Mouse (Mus musculus): Measurements from ENCODE around the gene Myo1f. TPM values are rescaled to one million over a fixed set of nuclear protein-coding genes. Genes with fewer than 3 reads are reported as not detected.

The Myo1f gene
- polyA plus RNA-seq, 1 experiment from 2014 or later: 1.0 TPM

Other genes starting within 250 kb of the Myo1f start
- gene Zfp81, start 196.8 kb upstream of the Myo1f start, polyA plus RNA-seq (2014; fragmentation: Nextera tagmentation; extraction: Ambion mirVana): 19.3 and 22.9 TPM in 2 replicates
- gene Zfp101, start 161.1 kb upstream of the Myo1f start, polyA plus RNA-seq (2014; fragmentation: Nextera tagmentation; extraction: Ambion mirVana): 14.4 and 15.9 TPM in 2 replicates
- not detected in 2 replicates for gene Actl9, start 122.8 kb upstream of the Myo1f start, polyA plus RNA-seq (2014; fragmentation: Nextera tagmentation; extraction: Ambion mirVana)
- 45.9 and 57.2 TPM in 2 replicates for gene Adamts10, start 31.5 kb upstream of the Myo1f start, polyA plus RNA-seq (2014; fragmentation: Nextera tagmentation; extraction: Ambion mirVana)
- 91.1 and 111 TPM in 2 replicates for gene Zfp414, start 73.4 kb downstream of the Myo1f start, polyA plus RNA-seq (2014; fragmentation: Nextera tagmentation; extraction: Ambion mirVana)
- 0.68 and 0.71 TPM in 2 replicates for gene Pram1, start 82.3 kb downstream of the Myo1f start, polyA plus RNA-seq (2014; fragmentation: Nextera tagmentation; extraction: Ambion mirVana)
- gene Hnrnpm, start 131.2 kb downstream of the Myo1f start, polyA plus RNA-seq (2014; fragmentation: Nextera tagmentation; extraction: Ambion mirVana): 172 and 220 TPM in 2 replicates
- gene March2, start 163.0 kb downstream of the Myo1f start, polyA plus RNA-seq (2014; fragmentation: Nextera tagmentation; extraction: Ambion mirVana): 69.1 and 73.5 TPM in 2 replicates
- gene Rab11b, start 204.8 kb downstream of the Myo1f start, polyA plus RNA-seq (2014; fragmentation: Nextera tagmentation; extraction: Ambion mirVana): 449 and 532 TPM in 2 replicates
- gene Angptl4, start 226.1 kb downstream of the Myo1f start, polyA plus RNA-seq (2014; fragmentation: Nextera tagmentation; extraction: Ambion mirVana): 9.7 and 20.6 TPM in 2 replicates